Mouse (Mus musculus) CH12.LX (cell line): ENCODE data around the gene Lrp11.

Source experiments
- EP300 ChIP-seq: IDR thresholded peaks from 2 replicates; pipeline ENCODE4 v1.6.1; 2011; ENCODE audit warnings: low read length, improper control_type of control experiment
- KAT2A ChIP-seq: IDR thresholded peaks from 2 replicates; pipeline ENCODE4 v1.6.1; 2012; ENCODE audit warnings: low read length, improper control_type of control experiment, inconsistent platforms; ENCODE audit not compliant: insufficient replicate concordance
- ZNF384 ChIP-seq: IDR thresholded peaks from 2 replicates; pipeline ENCODE4 v1.6.1; 2012; ENCODE audit warnings: low read depth, low read length, improper control_type of control experiment, inconsistent platforms

DNA sequence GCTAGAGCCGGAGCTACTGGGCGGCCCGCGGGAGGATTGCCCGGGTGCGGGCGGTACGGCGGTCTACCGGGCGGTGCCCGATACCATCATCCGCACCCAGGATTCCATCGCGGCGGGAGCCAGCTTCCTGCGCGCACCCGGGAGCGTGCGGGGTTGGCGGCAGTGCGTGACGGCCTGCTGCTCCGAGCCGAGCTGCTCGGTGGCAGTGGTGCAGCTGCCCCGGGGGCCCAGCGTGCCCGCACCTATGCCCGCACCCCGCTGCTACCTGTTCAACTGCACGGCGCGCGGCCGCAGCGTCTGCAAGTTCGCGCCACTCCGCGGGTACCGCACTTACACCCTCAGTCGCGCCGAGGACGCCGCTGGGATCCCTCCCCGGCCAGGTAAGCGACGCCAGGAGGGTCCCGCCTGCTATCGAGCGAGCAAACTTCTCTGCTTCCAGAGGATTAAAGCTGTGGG lies 662 bp downstream of the Lrp11 start:
- TF ChIP-seq KAT2A = no peak
- no peak for TF ChIP-seq ZNF384
- TF ChIP-seq EP300 = no peak
